Mouse (Mus musculus) myocyte (in vitro differentiated cells): ENCODE measurements at regions not wholly inside any gene's neighbourhood (a gene's known extent, or its start where the extent isn't known, plus 50 kb on each side); places are given as distances from the start of the nearest gene placed in this dataset.

Source experiments
- H3K27me3 ChIP-seq: one replicate; pipeline ENCODE4 v1.6.1; 2011; ENCODE audit not compliant: control insufficient read depth, insufficient read depth, insufficient read length
- H3K36me3 ChIP-seq: one replicate; pipeline ENCODE4 v1.6.1; 2011; ENCODE audit not compliant: control insufficient read depth, insufficient read depth
- H3K4me2 ChIP-seq: one replicate; pipeline ENCODE4 v1.6.1; 2011; ENCODE audit warnings: low read depth, control low read depth
- H3K4me3 ChIP-seq: one replicate; pipeline ENCODE4 v1.5.1; 2011; ENCODE audit warnings: mild to moderate bottlenecking, control low read depth, moderate library complexity
- H3K79me2 ChIP-seq: one replicate; pipeline ENCODE4 v1.6.1; 2011; ENCODE audit not compliant: control insufficient read depth, insufficient read depth
- H3ac ChIP-seq: one replicate; pipeline ENCODE4 v1.6.1; 2011; ENCODE audit not compliant: control insufficient read depth, insufficient read length
- CEBPB ChIP-seq: IDR thresholded peaks from 2 replicates; pipeline ENCODE4 v1.6.1; 2011; ENCODE audit warnings: mild to moderate bottlenecking, moderate library complexity; ENCODE audit not compliant: poor library complexity, insufficient read depth, severe bottlenecking
- E2F4 ChIP-seq: IDR thresholded peaks from one replicate; pipeline ENCODE4 v1.6.1; 2011; ENCODE audit warnings: mild to moderate bottlenecking, control low read depth, moderate library complexity; ENCODE audit not compliant: insufficient read depth
- MAX ChIP-seq: IDR thresholded peaks from one replicate; pipeline ENCODE4 v1.6.1; 2011; ENCODE audit warnings: low read depth, mild to moderate bottlenecking, control low read depth
- MYOD1 ChIP-seq, 3 experiments: IDR thresholded peaks; one replicate each; pipeline ENCODE4 v1.6.1; 2011; ENCODE audit warnings: control low read depth in 2 of 3, low read depth in 2 of 3, mild to moderate bottlenecking in 2 of 3, moderate library complexity in 1 of 3; ENCODE audit not compliant: insufficient read length in 2 of 3, control insufficient read depth in 1 of 3
- MYOG ChIP-seq, 3 experiments: IDR thresholded peaks; one replicate each; pipeline ENCODE4 v1.6.1; 2011; ENCODE audit warnings: control low read depth in 2 of 3, low read depth in 2 of 3, mild to moderate bottlenecking in 2 of 3; ENCODE audit not compliant: insufficient read length in 2 of 3, control insufficient read depth in 1 of 3, insufficient read depth in 1 of 3
- POLR2A ChIP-seq: IDR thresholded peaks from one replicate; pipeline ENCODE4 v1.6.1; 2011; ENCODE audit warnings: low read depth, mild to moderate bottlenecking, control low read depth, moderate library complexity; ENCODE audit not compliant: insufficient read length
- POLR2AphosphoS2 ChIP-seq: IDR thresholded peaks from one replicate; pipeline ENCODE4 v1.6.1; 2011; ENCODE audit warnings: low read depth, control low read depth; ENCODE audit not compliant: insufficient read length
- REST ChIP-seq: IDR thresholded peaks from one replicate; pipeline ENCODE4 v1.6.1; 2011; ENCODE audit warnings: mild to moderate bottlenecking, control low read depth, moderate library complexity; ENCODE audit not compliant: insufficient read depth, insufficient read length
- SRF ChIP-seq: IDR thresholded peaks from one replicate; pipeline ENCODE4 v1.6.1; 2011; ENCODE audit warnings: low read depth; ENCODE audit not compliant: control insufficient read depth, insufficient read length
- TCF12 ChIP-seq: IDR thresholded peaks from one replicate; pipeline ENCODE4 v1.6.1; 2011; ENCODE audit warnings: mild to moderate bottlenecking, control low read depth; ENCODE audit not compliant: poor library complexity, insufficient read depth, severe bottlenecking
- TCF3 ChIP-seq: IDR thresholded peaks from one replicate; pipeline ENCODE4 v1.6.1; 2011; ENCODE audit warnings: low read depth, control low read depth; ENCODE audit not compliant: insufficient read length
- USF1 ChIP-seq: IDR thresholded peaks from one replicate; pipeline ENCODE4 v1.6.1; 2011; ENCODE audit warnings: low read depth, mild to moderate bottlenecking, control low read depth, moderate library complexity

GRCm38 (mm10) chr3:61466641-61467040, 100.9 kb upstream of the B430305J03Rik start:
- Histone ChIP-seq H3K36me3 (no peaks in the 10 kb centered on the region), H3K79me2 (no peaks in the 10 kb centered on the region), H3ac (no peak overlapping the region), H3K4me2 (peak overlapping the region; percentile 18), H3K27me3 (no peaks in the 10 kb centered on the region), H3K4me3 (no peak overlapping the region)
- TF ChIP-seq POLR2A = no peak
- TF ChIP-seq SRF = no peak
- TF ChIP-seq USF1 = no peak
- no peak for TF ChIP-seq MAX

GRCm38 (mm10) chr3:61460076-61460475, 94.3 kb upstream of the B430305J03Rik start:
- Histone ChIP-seq H3K4me3 (no peak overlapping the region), H3K27me3 (no peaks in the 10 kb centered on the region)

GRCm38 (mm10) chr3:61456598-61456997, 90.8 kb upstream of the B430305J03Rik start:
- Histone ChIP-seq H3K79me2 (no peaks in the 10 kb centered on the region), H3K36me3 (no peaks in the 10 kb centered on the region), H3K4me2 (no peak overlapping the region), H3ac (no peak overlapping the region), H3K27me3 (no peaks in the 10 kb centered on the region), H3K4me3 (no peak overlapping the region)
- TF ChIP-seq CEBPB = no peak
- no peak for TF ChIP-seq MAX
- TF ChIP-seq TCF3 = no peak
- TF ChIP-seq TCF12 = no peak
- no peak for TF ChIP-seq E2F4
- TF ChIP-seq MYOG (IDR thresholded peaks at IDR 0.05; ENCODE audit: control insufficient read depth in 1 of 3, insufficient read depth in 1 of 3, insufficient read length in 2 of 3, low read depth in 2 of 3) = no peak
- no peak for TF ChIP-seq MYOD1 (IDR thresholded peaks at IDR 0.05; ENCODE audit: control insufficient read depth in 1 of 3, insufficient read length in 2 of 3, low read depth in 2 of 3)
- no peak for TF ChIP-seq USF1
- TF ChIP-seq SRF = no peak
- no peak for TF ChIP-seq POLR2AphosphoS2
- TF ChIP-seq REST = no peak
- TF ChIP-seq POLR2A = no peak

More at GRCm38 (mm10) chr3:61460076-61460475, 94.3 kb upstream of the B430305J03Rik start:
- Histone ChIP-seq H3K79me2 (no peaks in the 10 kb centered on the region), H3K4me2 (no peak overlapping the region), H3K36me3 (no peaks in the 10 kb centered on the region), H3ac (no peak overlapping the region)
- TF ChIP-seq MYOG (IDR thresholded peaks at IDR 0.05; ENCODE audit: control insufficient read depth in 1 of 3, insufficient read depth in 1 of 3, insufficient read length in 2 of 3, low read depth in 2 of 3) = no peak
- no peak for TF ChIP-seq TCF12
- TF ChIP-seq REST = no peak
- TF ChIP-seq POLR2AphosphoS2 = no peak
- no peak for TF ChIP-seq USF1

- H3K27me3 ChIP-seq = no peaks in the 10 kb centered on the region
- H3K36me3 ChIP-seq = no peaks in the 10 kb centered on the region
- no peak for TF ChIP-seq CEBPB
- TF ChIP-seq MAX = no peak
- no peak for TF ChIP-seq SRF
- TF ChIP-seq E2F4 = no peak
- no peak for TF ChIP-seq POLR2A
- no peak for TF ChIP-seq POLR2AphosphoS2
- TF ChIP-seq MYOD1 (IDR thresholded peaks at IDR 0.05; ENCODE audit: control insufficient read depth in 1 of 3, insufficient read length in 2 of 3, low read depth in 2 of 3) = no peak
- no peak overlapping the region for H3ac ChIP-seq
- H3K79me2 ChIP-seq = no peaks in the 10 kb centered on the region
- no peak overlapping the region for H3K4me3 ChIP-seq
- H3K4me2 ChIP-seq = peak overlapping the region; percentile 64
Measured at GRCm38 (mm10) chr3:61442000-61442739, 76.4 kb upstream of the B430305J03Rik start.

- no peak overlapping the region for H3K4me3 ChIP-seq
- H3K36me3 ChIP-seq = no peaks in the 10 kb centered on the region
- H3K4me2 ChIP-seq = peak overlapping the region; percentile 64
- no peaks in the 10 kb centered on the region for H3K79me2 ChIP-seq
- no peak overlapping the region for H3ac ChIP-seq
- H3K27me3 ChIP-seq = no peaks in the 10 kb centered on the region
- no peak for TF ChIP-seq MYOD1 (IDR thresholded peaks at IDR 0.05; ENCODE audit: control insufficient read depth in 1 of 3, insufficient read length in 2 of 3, low read depth in 2 of 3)
- peak; percentile 41 for TF ChIP-seq USF1
- TF ChIP-seq MAX = no peak
Measured at GRCm38 (mm10) chr3:61441445-61441844, 75.7 kb upstream of the B430305J03Rik start.
